Mouse (Mus musculus) c-Kit-positive CD71-positive TER-119-negative erythroid progenitor cells, embryonic 14.5 days (primary cell): ENCODE measurements around the gene Cyfip2.
A peak's percentile ranks its signal among the peaks of the same experiment; 100 is the strongest.

Experiments
- DNase-seq: peaks from one replicate; pipeline ENCODE4 v3.0.0-alpha.2; 2013; ENCODE audit warnings: low read depth

The Cyfip2 gene

DNA sequence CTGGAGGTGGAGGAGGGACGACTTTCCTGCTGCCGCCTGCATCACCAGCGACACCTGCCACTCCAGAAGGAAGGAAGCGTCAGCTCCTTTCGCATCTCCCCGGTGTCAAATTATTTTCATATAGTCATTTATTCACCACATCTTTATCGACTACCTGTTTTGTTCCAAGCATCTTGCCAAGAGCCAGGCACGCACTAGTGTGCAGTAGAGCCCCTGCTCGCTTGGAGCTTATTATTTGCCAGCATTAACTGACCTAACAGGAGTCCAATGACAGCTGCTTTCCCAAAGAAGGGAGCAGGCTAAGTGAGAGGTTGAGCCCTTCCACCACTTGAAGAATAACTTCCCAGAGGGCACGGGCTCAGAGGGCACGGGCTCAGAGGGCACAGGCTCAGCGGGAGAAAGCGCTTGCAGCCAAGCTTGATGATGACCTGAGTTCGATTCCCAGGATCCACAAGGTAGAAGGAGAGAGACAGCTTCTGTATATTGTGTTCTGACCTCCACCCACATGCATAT lies at the start of gene Cyfip2:
Gene Cyfip2, minus strand, starts transcription at position 337 of the 513 bp plus-strand sequence.
- peak; percentile 6 for DNase-seq

DNA sequence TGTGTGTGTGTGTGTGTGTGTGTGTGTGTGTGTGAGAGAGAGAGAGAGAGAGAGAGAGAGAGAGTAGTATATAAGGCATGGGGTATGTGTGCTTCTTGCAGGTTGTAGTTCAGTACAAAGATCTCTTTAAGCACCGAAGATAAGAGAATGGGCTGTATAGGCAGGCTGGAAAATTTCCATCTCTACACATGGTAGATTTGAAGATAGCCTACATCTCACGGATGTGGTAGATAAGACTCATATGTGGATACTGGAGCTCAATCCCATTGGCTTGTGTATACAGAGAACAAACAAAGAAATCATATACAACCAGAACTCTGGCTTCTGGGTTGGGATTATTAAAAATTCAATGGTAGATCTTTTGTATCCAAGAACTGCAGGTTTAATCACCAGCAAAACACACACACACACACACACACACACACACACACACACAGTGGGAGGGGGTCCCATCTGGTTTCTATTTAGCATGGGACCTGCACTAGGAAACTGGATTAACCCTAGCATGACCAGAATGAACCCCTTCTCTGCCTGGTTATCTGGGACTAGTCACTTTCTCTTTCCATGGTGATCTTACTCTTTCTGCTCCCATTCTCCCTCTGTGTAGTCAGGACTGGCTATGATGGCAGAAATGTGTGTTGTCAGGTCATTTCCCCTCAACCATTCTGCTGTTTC lies 48.5 kb upstream of the Cyfip2 start:
- no peak for DNase-seq

DNA sequence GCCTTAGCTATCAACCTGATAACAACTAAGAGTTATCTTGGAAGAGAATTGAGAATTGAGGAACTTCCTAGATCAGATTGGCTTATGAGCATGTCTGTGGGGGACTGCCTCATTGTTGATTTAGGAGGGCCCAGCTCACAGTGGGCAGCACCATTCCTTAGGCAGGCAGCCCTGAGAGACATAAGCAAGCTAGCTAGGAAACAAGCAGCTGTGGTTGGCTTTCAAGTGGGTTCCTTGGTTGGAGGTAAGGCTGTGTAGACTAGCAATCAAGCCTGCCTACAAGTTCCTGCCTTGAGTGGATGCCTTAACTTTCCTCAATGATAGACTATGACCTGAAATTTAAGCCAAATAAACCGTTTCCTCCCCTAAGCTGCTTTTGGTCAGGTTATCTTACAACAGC lies 45.7 kb upstream of the Cyfip2 start:
- DNase-seq: no peak

DNA sequence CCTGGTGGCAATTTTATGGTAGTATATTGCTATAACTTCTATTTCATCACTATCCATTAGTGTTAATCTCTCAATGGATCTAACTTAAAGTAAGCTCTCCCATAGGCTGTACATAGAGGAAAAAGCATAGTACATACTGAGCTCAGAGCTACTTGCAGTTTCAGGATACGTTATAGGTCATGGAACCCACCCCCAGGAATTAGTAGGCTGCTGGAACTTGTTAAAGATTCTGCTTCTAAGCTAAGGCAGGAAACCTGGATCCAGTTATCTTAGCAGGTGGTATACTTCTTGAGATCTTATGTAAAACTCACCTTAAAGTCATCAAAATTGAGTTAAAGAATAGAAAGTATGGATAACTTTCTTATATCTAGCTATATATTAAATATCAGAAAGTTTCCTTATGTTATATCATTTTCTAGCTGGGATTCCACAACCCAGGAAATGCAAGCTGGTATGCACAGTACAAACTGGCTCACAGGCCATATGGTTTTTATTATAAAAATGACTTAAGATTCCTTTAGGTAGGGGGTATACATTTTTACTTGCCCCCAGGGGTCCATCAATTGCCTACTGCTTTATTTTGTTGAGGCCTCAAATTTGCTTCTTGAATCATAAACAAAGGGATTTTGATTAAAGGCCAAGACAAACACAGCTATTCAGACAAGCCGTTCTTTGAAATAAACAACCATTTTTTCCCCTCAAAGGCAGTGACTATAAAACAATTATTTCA lies 37.2 kb upstream of the Cyfip2 start:
- DNase-seq: no peak

DNA sequence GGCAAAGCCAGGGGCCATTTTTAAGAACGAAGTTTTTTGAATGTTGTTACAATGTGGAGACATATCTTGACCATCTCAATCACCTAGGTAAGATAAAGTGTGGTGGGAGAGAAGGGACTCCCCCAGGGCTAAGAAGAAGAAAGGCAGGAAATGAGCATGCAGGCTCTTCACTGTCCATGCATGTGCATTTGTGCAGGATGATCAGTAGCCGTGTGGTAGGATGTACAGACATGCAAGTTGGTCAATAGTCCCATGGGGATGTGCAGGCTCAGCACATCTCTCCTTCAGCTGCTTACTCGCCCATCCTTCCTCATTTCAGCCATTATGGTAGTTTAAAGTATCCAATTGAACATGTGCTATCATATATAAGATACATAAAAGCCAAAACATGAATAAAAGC lies 35.8 kb upstream of the Cyfip2 start:
- no peak for DNase-seq

DNA sequence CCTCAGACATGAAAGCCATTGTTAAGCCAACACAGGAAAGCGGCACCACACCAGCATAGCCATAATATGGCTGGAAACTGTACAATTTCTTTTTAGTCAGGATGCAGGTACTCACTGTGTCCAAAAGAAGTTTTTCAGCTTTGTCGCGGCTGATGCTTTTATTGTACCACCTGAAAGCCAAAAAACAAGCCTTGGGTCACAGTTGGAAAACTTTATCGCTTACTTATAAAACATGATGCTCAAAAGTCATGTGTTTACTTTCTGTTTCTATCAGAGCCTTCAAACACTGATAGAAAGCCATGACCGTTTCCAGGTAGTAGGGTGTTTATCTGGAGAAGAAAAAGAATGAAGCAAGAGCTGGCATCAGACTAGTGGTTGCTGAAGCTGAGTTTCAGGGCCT lies 35.1 kb upstream of the Cyfip2 start:
- no peak for DNase-seq

DNA sequence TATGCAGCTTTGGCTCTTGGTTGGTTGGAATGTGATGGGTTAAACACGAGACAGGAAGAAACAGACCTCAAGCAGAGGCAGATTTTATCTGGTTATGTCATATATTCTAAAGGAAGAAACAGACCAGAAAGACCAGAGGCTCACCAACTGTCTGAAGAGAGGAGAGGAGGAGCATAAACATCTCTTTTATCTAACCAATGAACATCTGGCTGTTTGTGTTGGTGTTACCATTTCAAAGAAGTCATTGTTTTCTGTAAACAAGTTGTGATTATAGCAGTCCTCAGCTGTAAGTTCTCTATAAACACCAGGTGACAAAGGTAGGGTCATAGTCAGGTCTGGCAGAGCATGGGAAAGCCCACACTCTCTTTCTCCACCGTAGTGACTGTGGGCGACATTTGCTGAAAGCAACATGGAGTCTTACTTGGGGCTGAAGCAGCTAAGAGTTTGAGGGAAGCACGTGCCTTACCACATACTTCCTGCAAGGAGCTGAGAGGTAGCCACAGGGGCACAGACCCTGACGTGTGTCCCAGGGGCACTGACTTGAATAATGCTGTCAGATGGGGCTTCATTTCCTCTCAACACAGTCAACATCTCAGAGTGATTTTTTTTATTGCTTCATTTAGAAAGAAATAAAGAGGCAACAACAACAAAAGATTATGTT lies 31.4 kb upstream of the Cyfip2 start:
- DNase-seq: no peak

DNA sequence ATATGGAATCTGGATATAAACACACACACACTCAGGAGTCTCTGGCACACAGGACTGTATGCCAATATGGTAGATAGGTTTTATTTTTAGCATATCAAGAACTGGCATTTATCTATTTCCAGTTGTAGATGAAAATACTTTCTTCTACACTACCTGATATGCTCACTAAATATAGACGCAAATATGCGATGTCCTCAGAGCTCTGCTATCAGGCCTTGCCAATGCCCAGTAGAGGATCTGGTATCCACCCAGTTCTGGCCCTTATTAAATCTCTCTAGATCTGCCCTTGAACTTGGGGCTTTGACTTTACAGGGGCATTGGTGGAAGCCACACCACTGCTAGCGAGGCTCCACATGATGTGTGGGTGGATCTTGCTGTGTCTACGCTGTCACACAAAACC lies 29.3 kb upstream of the Cyfip2 start:
- no peak for DNase-seq

DNA sequence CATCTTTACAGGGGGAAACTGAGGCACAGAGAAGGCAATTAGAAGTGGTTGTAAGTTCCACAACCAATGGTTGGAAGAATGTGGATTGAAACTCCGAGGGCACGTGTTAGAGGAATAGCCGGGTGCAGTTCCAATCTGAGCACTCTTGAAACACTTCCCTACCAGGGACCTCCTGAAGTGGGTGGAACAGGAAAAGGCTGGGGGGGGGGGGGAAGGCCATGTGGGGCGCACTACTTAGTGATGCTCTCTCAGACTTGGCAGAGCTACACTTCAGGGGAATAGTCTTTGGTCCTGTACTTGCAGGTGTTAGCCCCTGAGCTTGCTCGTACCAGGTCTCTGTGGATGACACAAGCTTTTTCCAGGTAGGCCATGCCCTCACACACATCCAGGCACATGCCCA lies 23.4 kb upstream of the Cyfip2 start:
- DNase-seq: no peak

DNA sequence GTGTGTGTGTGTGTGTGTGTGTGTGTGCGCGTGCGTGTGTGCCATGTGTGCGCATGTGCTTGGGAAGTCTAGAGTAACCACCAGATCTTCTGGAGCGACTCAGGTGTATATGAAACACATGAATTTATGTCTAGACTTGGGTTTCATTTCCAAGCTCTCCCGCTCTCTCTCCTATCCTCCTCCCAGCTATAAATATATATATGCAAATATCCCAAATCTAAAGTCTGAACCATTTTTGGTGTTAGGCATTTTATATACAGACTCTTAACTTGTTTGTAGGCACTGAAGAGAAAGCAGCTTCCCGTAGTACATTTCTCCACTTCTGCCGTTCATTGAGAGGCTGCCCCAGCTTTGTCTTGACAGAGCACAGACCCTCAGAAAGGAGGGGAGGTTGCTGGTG lies 19.6 kb upstream of the Cyfip2 start:
- DNase-seq: no peak

DNA sequence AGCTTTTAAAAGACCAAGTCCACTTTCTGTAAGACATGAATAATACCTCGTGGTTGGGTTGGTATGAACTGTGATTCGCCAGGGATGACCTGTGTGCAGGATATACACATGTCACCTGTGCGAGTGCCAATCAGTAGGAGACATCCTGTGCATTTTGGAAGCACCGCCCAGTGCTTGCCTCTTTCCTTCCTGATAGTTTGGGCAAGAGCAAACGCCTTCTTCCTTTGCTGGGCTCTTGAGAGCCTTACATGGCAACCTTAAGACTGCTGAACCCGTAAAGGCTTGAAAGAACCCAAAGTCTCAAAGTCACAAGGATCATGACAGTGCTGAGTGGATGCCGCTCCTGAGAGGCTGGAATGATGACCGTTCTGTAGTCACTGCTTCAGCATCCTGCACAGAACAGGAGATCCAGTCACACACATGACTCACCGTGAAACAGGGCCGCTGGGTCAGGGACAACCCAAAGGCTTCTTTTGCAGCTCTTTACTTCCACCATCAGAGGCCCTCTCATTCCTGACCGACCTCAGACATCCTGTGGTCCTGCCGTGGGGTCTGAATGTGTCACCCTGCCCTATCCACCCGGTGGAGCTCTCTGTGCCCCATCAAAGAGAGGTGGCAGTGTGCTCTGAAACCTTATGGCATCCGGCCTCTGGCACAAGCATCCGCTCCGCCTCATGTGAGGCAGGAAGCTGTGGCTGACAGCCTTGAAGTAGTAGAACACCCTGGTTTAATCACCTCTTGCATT lies 13.8 kb upstream of the Cyfip2 start:
- DNase-seq: no peak

DNA sequence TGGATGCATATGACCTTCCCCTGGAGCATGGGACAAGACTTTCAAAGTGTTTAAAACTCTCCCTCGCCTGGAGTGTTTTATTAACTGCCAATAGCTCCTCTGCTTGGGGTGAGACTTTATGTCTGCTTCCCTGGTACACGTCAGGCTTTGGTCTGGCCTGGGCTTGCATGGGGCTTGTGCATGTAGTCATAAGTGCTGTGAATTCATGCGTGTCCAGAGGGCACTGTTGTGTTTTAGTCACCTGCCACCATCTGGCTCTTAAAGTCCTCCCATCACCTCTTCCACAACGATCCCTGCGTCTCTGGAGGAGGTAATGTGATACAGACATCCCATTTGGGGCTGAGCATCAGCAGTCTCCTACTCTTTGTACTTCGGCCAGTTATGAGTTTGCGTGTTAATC lies 8.9 kb upstream of the Cyfip2 start:
- DNase-seq: no peak

DNA sequence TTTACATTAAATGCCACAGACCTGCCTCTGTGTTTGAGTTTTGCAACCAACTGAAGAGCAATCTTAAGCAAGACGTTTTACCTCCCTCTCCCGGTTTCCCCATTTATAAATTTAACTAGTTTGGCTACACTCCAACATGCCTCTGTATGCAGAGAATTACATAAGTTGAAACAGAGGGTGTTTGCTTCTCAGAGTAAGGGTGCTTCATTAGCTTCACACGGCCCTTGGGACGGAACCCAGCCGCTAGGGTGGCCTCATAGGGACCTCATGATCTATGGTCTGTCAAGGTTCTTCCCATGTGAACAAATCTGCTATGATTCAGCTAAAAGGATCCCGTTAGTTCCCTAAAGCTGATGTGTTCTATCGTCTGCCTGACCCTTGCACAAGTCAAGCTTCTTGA lies 1.9 kb upstream of the Cyfip2 start:
- DNase-seq: no peak

DNA sequence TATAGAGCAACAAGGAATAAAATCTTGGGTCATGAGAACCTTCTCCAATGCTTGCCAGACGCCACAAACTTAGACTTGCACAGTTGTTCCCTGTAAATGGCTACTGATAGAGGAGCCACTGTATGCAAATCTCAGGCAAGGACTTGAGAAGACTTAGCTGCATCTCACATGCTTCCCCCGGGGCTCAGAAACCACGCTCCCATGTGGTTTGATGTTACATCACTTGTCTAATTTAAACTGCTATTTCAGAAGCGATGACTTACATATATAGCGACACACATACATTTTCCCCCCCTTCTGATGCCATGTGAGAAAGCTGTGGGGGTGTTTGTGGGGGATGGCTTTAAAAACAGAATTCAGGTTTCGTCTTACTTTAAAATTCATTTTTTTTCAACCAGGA lies 1.2 kb upstream of the Cyfip2 start:
- DNase-seq: no peak

DNA sequence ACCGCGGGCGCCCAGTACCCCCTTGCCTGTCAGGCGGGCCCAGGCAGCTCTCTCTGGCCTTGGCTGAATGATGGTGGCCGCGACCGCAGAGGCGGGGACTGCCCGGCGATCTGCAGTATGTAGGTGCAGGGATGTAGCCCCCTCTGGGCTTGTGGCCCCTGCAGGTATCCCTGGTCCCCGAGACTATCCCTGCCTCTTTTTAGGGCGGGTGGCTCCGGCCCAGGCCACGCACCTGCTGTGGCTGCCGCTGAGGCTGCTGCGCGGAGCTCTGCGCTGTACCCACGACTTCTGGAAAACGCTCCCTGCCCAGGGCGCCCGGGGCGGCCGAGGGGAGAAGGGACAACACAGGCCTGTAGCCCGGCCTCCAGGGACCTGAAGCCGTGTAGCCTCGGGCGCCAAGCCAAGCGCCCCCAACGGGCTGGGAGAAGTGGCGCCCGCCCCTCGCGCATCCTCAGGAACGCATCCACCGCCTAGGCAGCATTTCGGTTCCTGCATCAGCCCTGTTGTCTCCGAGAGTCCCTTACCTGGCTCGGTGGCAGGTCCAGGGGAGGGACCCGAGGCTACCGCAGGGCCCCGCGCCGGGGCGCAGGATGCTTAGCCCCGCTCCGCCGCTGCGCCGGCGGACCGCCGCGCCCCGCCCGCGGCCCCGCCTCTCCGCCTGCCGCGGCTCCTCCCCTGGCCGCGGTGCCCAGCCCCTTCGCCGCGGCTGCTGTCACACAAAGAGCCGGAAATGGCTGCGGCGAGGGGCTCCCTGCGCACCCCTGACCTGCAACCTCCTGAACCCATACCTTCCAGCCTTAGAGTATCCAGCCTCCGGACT lies 746 bp downstream of the Cyfip2 start:
- peak; percentile 25 for DNase-seq

DNA sequence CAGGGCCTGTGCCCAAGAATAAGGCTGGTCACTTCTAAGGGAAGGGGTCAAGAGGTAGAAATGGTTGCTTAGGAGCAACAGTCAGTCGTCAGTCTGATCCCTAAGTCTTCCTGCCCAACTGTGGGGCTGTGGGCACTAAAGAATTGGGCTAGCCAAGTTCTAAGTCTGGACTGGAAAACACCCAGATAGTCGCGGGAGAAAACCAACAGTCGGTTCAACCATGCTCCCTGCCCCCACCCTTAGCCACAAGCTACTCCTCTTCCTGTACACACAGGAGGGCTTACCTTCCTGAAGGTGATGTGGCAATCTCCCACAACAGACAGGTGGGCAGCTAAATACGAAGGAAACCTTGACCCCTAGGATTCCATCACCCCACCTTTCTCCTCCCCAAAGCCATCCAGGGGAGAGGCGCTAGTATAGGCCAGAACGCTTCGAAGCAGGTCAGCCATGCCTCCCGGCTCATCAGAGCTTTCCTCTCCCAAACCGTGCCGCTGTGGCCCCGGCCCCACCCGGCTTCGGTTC lies 1.4 kb downstream of the Cyfip2 start:
- peak; percentile 6 for DNase-seq

DNA sequence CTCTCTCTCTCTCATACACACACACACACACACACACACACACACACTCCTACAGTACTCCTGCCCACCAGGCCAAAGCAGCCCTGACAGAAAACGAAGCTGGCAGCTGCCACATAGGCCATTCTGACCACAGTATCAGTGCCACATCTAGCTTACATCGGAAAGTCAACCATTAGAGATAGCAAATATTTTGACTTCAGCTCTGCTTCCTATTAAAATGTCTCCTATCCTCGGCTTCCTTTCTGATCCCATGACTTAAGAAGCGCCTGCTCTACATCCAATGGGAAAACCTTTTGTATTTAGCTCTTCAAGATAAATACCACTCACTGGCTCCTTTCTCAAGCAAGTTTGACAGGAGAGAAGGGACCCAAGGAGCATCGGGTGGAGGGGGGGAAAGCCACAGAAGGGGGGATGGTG lies 2.0 kb downstream of the Cyfip2 start:
- DNase-seq: no peak

DNA sequence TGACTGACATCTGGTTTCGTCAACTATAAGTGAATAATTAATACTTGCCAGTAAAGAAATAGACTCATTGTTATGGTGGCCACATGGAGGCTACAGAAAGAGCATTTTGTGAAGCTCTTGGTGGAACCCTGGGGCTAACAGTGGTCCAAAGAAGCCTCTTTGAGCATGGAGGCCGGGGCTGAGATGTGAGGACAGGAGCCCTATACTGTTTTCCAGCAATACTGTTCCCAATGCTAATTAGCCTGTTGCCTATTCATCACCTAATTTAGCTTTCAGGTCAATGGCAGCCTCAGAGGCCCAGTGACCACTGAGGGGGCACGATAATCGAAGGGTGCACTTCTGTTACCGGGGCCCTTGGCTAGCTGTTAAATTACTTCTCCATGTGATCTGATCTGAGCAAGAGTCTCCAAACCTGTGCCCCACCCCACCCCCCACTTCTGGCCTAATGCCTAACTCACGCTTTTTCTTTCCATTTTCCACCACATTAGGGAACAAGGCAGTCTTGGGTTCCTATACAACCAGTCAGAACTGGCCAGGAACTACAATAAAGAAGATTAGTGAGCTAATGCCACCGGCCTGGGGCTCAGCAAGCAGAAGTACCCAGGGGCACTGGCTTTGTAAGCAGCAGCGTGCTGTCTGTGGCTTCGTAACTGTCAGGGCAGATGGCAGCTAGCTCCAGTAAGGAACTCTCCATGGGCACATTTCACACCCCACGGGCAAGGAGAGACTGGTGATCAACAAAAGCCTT lies 2.7 kb downstream of the Cyfip2 start:
- no peak for DNase-seq

DNA sequence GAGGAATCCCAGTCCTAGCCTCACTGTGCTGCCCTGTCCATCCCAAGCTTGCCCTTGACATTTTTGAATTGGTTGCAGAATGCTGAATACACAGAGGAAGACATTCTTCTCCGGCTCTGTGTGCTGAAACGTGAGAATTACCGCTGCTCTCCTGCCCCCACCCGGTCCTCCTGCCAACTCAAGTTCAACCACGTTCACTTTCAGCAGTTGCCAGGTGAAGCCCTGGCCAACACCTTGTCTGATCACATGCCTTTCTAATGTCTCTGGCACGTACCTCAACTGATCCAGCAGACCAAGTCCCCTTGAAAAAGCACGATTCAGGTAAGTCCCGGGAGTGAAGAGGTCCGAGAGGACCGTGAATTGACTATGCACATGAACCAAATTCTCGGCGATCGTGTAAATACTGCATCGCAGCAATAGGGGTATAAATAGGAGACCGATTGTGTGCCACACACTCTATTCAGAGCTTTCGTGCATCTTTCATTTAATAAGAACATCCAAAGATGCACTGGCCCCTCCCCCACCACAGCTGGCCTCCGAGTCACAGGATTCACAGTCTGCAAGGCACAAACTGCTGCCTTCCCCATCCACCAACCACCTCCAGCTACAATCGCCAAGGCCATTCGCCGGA lies 3.4 kb downstream of the Cyfip2 start:
- no peak for DNase-seq
